Mouse (Mus musculus) limb, embryonic 14.5 days (tissue): ENCODE measurements around the gene A230072I06Rik. TPM values are rescaled to one million over a fixed set of nuclear protein-coding genes. Genes with fewer than 3 reads are reported as not detected.

ENCODE experiments used
- ATAC-seq: fragments of 200-750 bp; cut with Nextera tagmentation; 2 replicates; pipeline ENCODE4 v1.8.0; 2017; ENCODE audit warnings: low read depth, moderate number of reproducible peaks, moderate TSS enrichment; ENCODE audit not compliant: low FRiP score
- DNase-seq: peaks from one replicate; pipeline ENCODE4 v3.0.0-alpha.2; 2015; ENCODE audit warnings: low spot score
- H3K27ac ChIP-seq: fragments of 300-500 bp; sonication (generic); replicated peaks from 2 replicates; pipeline ENCODE4 v1.5.1; 2014; ENCODE audit warnings: low read depth, mild to moderate bottlenecking, low read length, moderate library complexity, mixed read lengths
- H3K27me3 ChIP-seq: fragments of 300-500 bp; sonication (generic); 2 replicates; pipeline ENCODE4 v1.6.1; 2014; ENCODE audit warnings: low read length, mixed read lengths; ENCODE audit not compliant: control insufficient read depth, insufficient read depth
- H3K36me3 ChIP-seq: fragments of 300-500 bp; sonication (generic); 2 replicates; pipeline ENCODE4 v1.6.1; 2014; ENCODE audit warnings: mild to moderate bottlenecking, low read length, moderate library complexity, mixed read lengths; ENCODE audit not compliant: control insufficient read depth, insufficient read depth
- H3K4me1 ChIP-seq: fragments of 300-500 bp; sonication (generic); 2 replicates; pipeline ENCODE4 v1.6.1; 2014; ENCODE audit warnings: antibody characterized with exemption, low read length, mixed read lengths; ENCODE audit not compliant: control insufficient read depth, insufficient read depth
- H3K4me2 ChIP-seq: fragments of 300-500 bp; sonication (generic); replicated peaks from 2 replicates; pipeline ENCODE4 v1.6.1; 2014; ENCODE audit warnings: low read depth, mild to moderate bottlenecking, low read length, moderate library complexity; ENCODE audit not compliant: severe bottlenecking
- H3K4me3 ChIP-seq: fragments of 300-500 bp; sonication (generic); replicated peaks from 2 replicates; pipeline ENCODE4 v1.5.1; 2014; ENCODE audit warnings: low read length
- H3K9ac ChIP-seq: fragments of 300-500 bp; sonication (generic); 2 replicates; pipeline ENCODE4 v1.6.1; 2014; ENCODE audit warnings: mild to moderate bottlenecking, low read depth, low read length, moderate library complexity; ENCODE audit not compliant: severe bottlenecking
- H3K9me3 ChIP-seq: fragments of 300-500 bp; sonication (generic); 2 replicates; pipeline ENCODE4 v1.6.1; 2016; ENCODE audit warnings: low read length; ENCODE audit not compliant: control insufficient read depth
- POLR2A ChIP-seq: fragments of 200-500 bp; IDR thresholded peaks from 2 replicates; pipeline ENCODE4 v1.8.0; 2012; ENCODE audit warnings: inconsistent platforms, mild to moderate bottlenecking, moderate library complexity, borderline replicate concordance; ENCODE audit not compliant: insufficient read depth, insufficient read length; ENCODE audit errors: extremely low read depth
- WGBS: fragments of 180-500 bp; shearing (Covaris S2); extraction: QIAGEN DNeasy Blood & Tissue Kit; methylation state at CpG from one replicate; pipeline ENCODE4 v1.1.7; 2014; 5-methylcytosine and 5-hydroxymethylcytosine counted together
- polyA plus RNA-seq, 2 experiments: library from polyadenylated mRNA; depleted of rRNA in 1 of 2; stranded (reverse) in 1 of 2; unstranded in 1 of 2; fragments of >200 nt; fragmentation: Nextera tagmentation in 1 of 2; extraction: Ambion mirVana in 1 of 2; gene quantifications; 2 replicates each; pipeline versions ENCODE4 v1.2.1 to v1.2.3; 2012 to 2014

Gene A230072I06Rik
- polyA plus RNA-seq, 2 experiments, result not detected

GRCm38 (mm10) chr8:12259890-12260289, 18.7 kb upstream of the A230072I06Rik start:
- ATAC-seq (no peak), DNase-seq (no peak)
- Histone ChIP-seq H3K36me3 (no peaks in the 10 kb centered on the region), H3K4me3 (no peak overlapping the region), H3K9me3 (no peaks in the 10 kb centered on the region), H3K9ac (no peak overlapping the region), H3K4me2 (no peak overlapping the region), H3K27ac (no peak overlapping the region), H3K27me3 (no peaks in the 10 kb centered on the region), H3K4me1 (no peaks in the 10 kb centered on the region)
- TF ChIP-seq POLR2A, result no peak
- WGBS, result 70% methylated on average over 2 of the region's 2 CpGs

DNA sequence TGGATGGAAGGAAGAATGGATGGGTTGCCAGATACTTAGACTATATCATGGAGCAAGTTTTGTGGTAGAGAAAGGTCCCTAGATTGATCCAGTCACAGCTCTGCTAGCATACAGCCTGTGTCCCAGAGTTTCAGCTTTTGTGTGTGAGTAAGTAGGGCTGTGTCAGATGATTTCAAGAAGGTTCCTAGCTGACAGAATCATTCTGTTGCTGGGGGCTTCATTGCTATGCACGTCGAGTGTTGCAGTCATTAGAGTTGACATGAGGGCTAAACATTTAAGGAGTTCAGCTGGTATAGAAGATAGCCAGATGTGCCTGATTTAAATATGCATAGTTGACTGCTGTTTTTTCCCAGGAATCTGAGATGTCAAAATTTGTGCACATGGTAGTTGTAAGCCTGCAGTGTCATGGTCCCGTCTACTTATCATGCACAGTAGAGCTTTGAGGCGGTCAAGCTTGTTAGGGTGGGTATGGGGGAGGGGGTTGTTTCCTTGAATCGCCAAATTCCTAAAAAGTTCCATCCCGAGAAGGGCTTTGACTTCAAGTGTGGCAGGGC, 18.1 kb upstream of the A230072I06Rik start:
- Histone ChIP-seq H3K36me3 (no peaks in the 10 kb centered on the region), H3K27ac (no peak overlapping the region), H3K4me2 (no peak overlapping the region), H3K9ac (no peak overlapping the region), H3K4me1 (no peaks in the 10 kb centered on the region), H3K9me3 (no peaks in the 10 kb centered on the region), H3K4me3 (no peak overlapping the region), H3K27me3 (no peaks in the 10 kb centered on the region)
- WGBS, result 77% methylated on average over 6 of the region's 6 CpGs
- TF ChIP-seq POLR2A, result no peak
- ATAC-seq (no peak), DNase-seq (no peak)

DNA sequence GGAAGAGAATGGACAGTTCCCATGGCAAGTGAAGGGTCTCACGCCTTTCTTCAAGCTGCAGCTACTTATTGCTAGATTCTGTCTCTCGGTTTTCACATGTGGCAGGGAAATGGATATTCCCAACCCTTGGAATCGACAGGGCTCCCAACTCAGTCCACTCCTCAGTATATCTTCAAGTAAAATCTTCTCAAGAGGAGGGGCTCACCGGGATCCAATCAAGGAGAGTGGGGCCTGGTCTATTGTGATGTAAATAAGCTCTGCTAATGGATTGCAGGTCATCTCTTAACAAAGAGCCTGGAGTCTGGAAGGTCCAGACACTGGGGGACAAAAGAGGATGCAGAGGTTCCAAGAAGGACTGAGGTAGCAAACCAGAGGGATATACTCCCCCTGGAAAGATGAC, 17.1 kb upstream of the A230072I06Rik start:
- H3K4me3 ChIP-seq, result no peak overlapping the region
- WGBS, result 62% methylated on average over 4 of the region's 4 CpGs
- no peak for DNase-seq

GRCm38 (mm10) chr8:12264996-12265395, 13.6 kb upstream of the A230072I06Rik start:
- Histone ChIP-seq H3K9me3 (no peaks in the 10 kb centered on the region), H3K9ac (no peak overlapping the region), H3K27me3 (no peaks in the 10 kb centered on the region), H3K27ac (no peak overlapping the region), H3K4me3 (no peak overlapping the region), H3K4me2 (no peak overlapping the region), H3K36me3 (no peaks in the 10 kb centered on the region), H3K4me1 (no peaks in the 10 kb centered on the region)
- ATAC-seq, result no peak
- TF ChIP-seq POLR2A, result no peak
- 92% methylated on average over 8 of the region's 8 CpGs for WGBS
- DNase-seq, result no peak

More for the DNA sequence above, 17.1 kb upstream of the A230072I06Rik start:
- no peaks in the 10 kb centered on the region for H3K27me3 ChIP-seq
- H3K4me1 ChIP-seq, result no peaks in the 10 kb centered on the region
- H3K4me2 ChIP-seq, result no peak overlapping the region
- no peak for ATAC-seq
- H3K9me3 ChIP-seq, result no peaks in the 10 kb centered on the region
- no peak overlapping the region for H3K27ac ChIP-seq
- no peak overlapping the region for H3K9ac ChIP-seq
- no peaks in the 10 kb centered on the region for H3K36me3 ChIP-seq
- TF ChIP-seq POLR2A, result no peak

- Histone ChIP-seq H3K36me3 (no peaks in the 10 kb centered on the region), H3K4me1 (no peaks in the 10 kb centered on the region), H3K9ac (no peak overlapping the region), H3K27me3 (no peaks in the 10 kb centered on the region), H3K27ac (no peak overlapping the region), H3K4me2 (no peak overlapping the region), H3K9me3 (no peaks in the 10 kb centered on the region), H3K4me3 (no peak overlapping the region)
- WGBS, result 46% methylated on average over 5 of the region's 5 CpGs
- TF ChIP-seq POLR2A, result no peak
- DNase-seq (no peak), ATAC-seq (no peak)
Observed at GRCm38 (mm10) chr8:12267863-12268262, 10.8 kb upstream of the A230072I06Rik start.

- H3K36me3 ChIP-seq, result no peaks in the 10 kb centered on the region
- WGBS, result 50% methylated on average over 14 of the region's 14 CpGs
- H3K9ac ChIP-seq, result no peak overlapping the region
- H3K27ac ChIP-seq, result no peak overlapping the region
- DNase-seq, result no peak
- no peaks in the 10 kb centered on the region for H3K27me3 ChIP-seq
- H3K4me2 ChIP-seq, result no peak overlapping the region
- no peaks in the 10 kb centered on the region for H3K9me3 ChIP-seq
- ATAC-seq, result no peak
- TF ChIP-seq POLR2A, result no peak
- H3K4me1 ChIP-seq, result no peaks in the 10 kb centered on the region
- no peak overlapping the region for H3K4me3 ChIP-seq
Observed at GRCm38 (mm10) chr8:12268306-12268829, 10.3 kb upstream of the A230072I06Rik start.
